Mouse (Mus musculus): ENCODE measurements around the gene Gm34302.
"Not testable (repeated sequence)": the region's sequence is repeated elsewhere in the genome, so short reads cannot be mapped to it uniquely, and the experiment has no call there.

Gm34302 gene

GRCm38 (mm10) chr3:63483726-63484125 lies at the start of gene Gm34302:
Gm34302 (minus strand) TSS chr3:63483879.
- no peak for DNase-seq (ENCODE audit: extremely low read depth, low read depth)

- DNase-seq (ENCODE audit: extremely low read depth, low read depth), result no peak
These were observed 48.2 kb upstream of the Gm34302 start for GRCm38 (mm10) chr3:63531847-63532246.

- no peak for DNase-seq (ENCODE audit: extremely low read depth, low read depth)
These were observed 34.0 kb upstream of the Gm34302 start for GRCm38 (mm10) chr3:63517681-63518080.

GRCm38 (mm10) chr3:63516279-63516678 lies 32.6 kb upstream of the Gm34302 start:
- not testable (repeated sequence) for DNase-seq (ENCODE audit: extremely low read depth, low read depth)

GRCm38 (mm10) chr3:63511316-63511715 lies 27.6 kb upstream of the Gm34302 start:
- DNase-seq (ENCODE audit: extremely low read depth, low read depth), result no peak

GRCm38 (mm10) chr3:63509484-63509883 lies 25.8 kb upstream of the Gm34302 start:
- DNase-seq (ENCODE audit: extremely low read depth, low read depth), result no peak

- DNase-seq (ENCODE audit: extremely low read depth, low read depth), result no peak
These were observed 25.2 kb upstream of the Gm34302 start for GRCm38 (mm10) chr3:63508924-63509323.

- DNase-seq (ENCODE audit: extremely low read depth, low read depth), result no peak
These were observed 20.8 kb upstream of the Gm34302 start for GRCm38 (mm10) chr3:63504433-63504832.

- DNase-seq (ENCODE audit: extremely low read depth, low read depth), result no peak
These were observed 11.1 kb upstream of the Gm34302 start for GRCm38 (mm10) chr3:63494625-63495382.

GRCm38 (mm10) chr3:63493563-63493962 lies 9.9 kb upstream of the Gm34302 start:
- DNase-seq (ENCODE audit: extremely low read depth, low read depth), result no peak

- no peak for DNase-seq (ENCODE audit: extremely low read depth, low read depth)
These were observed 43.1 kb downstream of the Gm34302 start for GRCm38 (mm10) chr3:63440426-63441125.

- no peak for DNase-seq (ENCODE audit: extremely low read depth, low read depth)
These were observed 43.9 kb downstream of the Gm34302 start for GRCm38 (mm10) chr3:63439738-63440137.

- DNase-seq (ENCODE audit: extremely low read depth, low read depth), result no peak
These were observed 44.8 kb downstream of the Gm34302 start for GRCm38 (mm10) chr3:63438898-63439297.
